Mouse (Mus musculus): ENCODE data around the gene Rffl. TPM values are rescaled to one million over a fixed set of nuclear protein-coding genes. Genes with fewer than 3 reads are reported as not detected.

Rffl gene
- polyA plus RNA-seq, 1 experiment from 2014 or later = 8.9 TPM

GRCm38 (mm10) chr11:82831008-82831893 lies 39.8 kb downstream of the Rffl start:
- H3K9me3 ChIP-seq (ENCODE audit: control insufficient read depth, low read length) = no peaks in the 10 kb centered on the region
- no peak overlapping the region for H3K9ac ChIP-seq (ENCODE audit: low read length)
- no peak overlapping the region for H3K4me3 ChIP-seq (ENCODE audit: low read depth, low read length)
- 39% methylated on average over 10 of the region's 10 CpGs for WGBS
- H3K4me1 ChIP-seq (ENCODE audit: control insufficient read depth, insufficient read depth, low read length) = peaks cover 4% of the 10 kb centered on the region; the same call in 1 of the 2 replicates
- no peak overlapping the region for H3K27ac ChIP-seq (ENCODE audit: low read depth, low read length)
- DNase-seq (ENCODE audit: low spot score, missing footprints) (no peak), ATAC-seq (ENCODE audit: low FRiP score) (no peak)
- no peaks in the 10 kb centered on the region for H3K27me3 ChIP-seq (ENCODE audit: control insufficient read depth, insufficient read depth, low read length)
- H3K36me3 ChIP-seq (ENCODE audit: control insufficient read depth, insufficient read depth, low read length) = no peaks in the 10 kb centered on the region
- H3K4me2 ChIP-seq = no peak overlapping the region

GRCm38 (mm10) chr11:82826818-82827217 lies 44.2 kb downstream of the Rffl start:
- ATAC-seq (ENCODE audit: low FRiP score) (no peak), DNase-seq (ENCODE audit: low spot score, missing footprints) (no peak)
- Histone ChIP-seq H3K27ac (ENCODE audit: low read depth, low read length) (no peak overlapping the region), H3K36me3 (ENCODE audit: control insufficient read depth, insufficient read depth, low read length) (no peaks in the 10 kb centered on the region), H3K9me3 (ENCODE audit: control insufficient read depth, low read length) (no peaks in the 10 kb centered on the region), H3K27me3 (ENCODE audit: control insufficient read depth, insufficient read depth, low read length) (no peaks in the 10 kb centered on the region), H3K4me1 (ENCODE audit: control insufficient read depth, insufficient read depth, low read length) (peaks cover 4% of the 10 kb centered on the region; the same call in 1 of the 2 replicates), H3K4me3 (ENCODE audit: low read depth, low read length) (no peak overlapping the region), H3K4me2 (no peak overlapping the region), H3K9ac (ENCODE audit: low read length) (no peak overlapping the region)

- ATAC-seq (ENCODE audit: low FRiP score) (no peak), DNase-seq (ENCODE audit: low spot score, missing footprints) (no peak)
- no peak overlapping the region for H3K4me2 ChIP-seq
- no peaks in the 10 kb centered on the region for H3K4me1 ChIP-seq (ENCODE audit: control insufficient read depth, insufficient read depth, low read length)
- H3K9me3 ChIP-seq (ENCODE audit: control insufficient read depth, low read length) = no peaks in the 10 kb centered on the region
- H3K27me3 ChIP-seq (ENCODE audit: control insufficient read depth, insufficient read depth, low read length) = no peaks in the 10 kb centered on the region
- H3K9ac ChIP-seq (ENCODE audit: low read length) = no peak overlapping the region
- no peaks in the 10 kb centered on the region for H3K36me3 ChIP-seq (ENCODE audit: control insufficient read depth, insufficient read depth, low read length)
- WGBS = 91% methylated on average over 13 of the region's 13 CpGs
- H3K27ac ChIP-seq (ENCODE audit: low read depth, low read length) = no peak overlapping the region
- no peak overlapping the region for H3K4me3 ChIP-seq (ENCODE audit: low read depth, low read length)
Measured at GRCm38 (mm10) chr11:82820788-82821456, 50.1 kb downstream of the Rffl start.

DNA sequence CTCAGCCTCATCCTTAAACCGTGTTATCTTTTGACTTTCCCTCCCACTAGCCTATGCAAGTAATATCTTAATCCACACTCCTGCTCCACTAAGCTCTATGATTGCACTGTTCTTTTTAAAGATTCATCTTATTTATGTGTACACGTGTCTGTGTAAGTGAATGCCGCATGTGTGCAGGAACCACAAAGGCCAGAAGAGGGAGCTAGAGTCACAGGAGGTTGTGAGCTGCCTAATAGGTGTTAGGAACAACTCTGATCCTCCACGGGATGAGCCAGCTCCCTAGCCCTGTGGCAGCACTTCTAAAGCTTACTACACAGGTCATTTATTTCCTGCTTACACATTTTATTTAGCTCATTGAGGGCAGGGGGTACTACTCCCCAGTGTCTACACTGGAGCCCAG lies 51.7 kb downstream of the Rffl start:
- Histone ChIP-seq H3K9ac (ENCODE audit: low read length) (no peak overlapping the region), H3K27me3 (ENCODE audit: control insufficient read depth, insufficient read depth, low read length) (no peaks in the 10 kb centered on the region), H3K4me1 (ENCODE audit: control insufficient read depth, insufficient read depth, low read length) (no peaks in the 10 kb centered on the region), H3K36me3 (ENCODE audit: control insufficient read depth, insufficient read depth, low read length) (no peaks in the 10 kb centered on the region), H3K27ac (ENCODE audit: low read depth, low read length) (no peak overlapping the region), H3K4me3 (ENCODE audit: low read depth, low read length) (no peak overlapping the region), H3K4me2 (no peak overlapping the region), H3K9me3 (ENCODE audit: control insufficient read depth, low read length) (no peaks in the 10 kb centered on the region)
- 55% methylated on average over 4 of the region's 4 CpGs for WGBS
- ATAC-seq (ENCODE audit: low FRiP score) = no peak
- DNase-seq (ENCODE audit: low spot score, missing footprints) = peak; percentile 92

GRCm38 (mm10) chr11:82808485-82808884 lies 62.5 kb downstream of the Rffl start:
- Histone ChIP-seq H3K9me3 (ENCODE audit: control insufficient read depth, low read length) (no peaks in the 10 kb centered on the region), H3K4me1 (ENCODE audit: control insufficient read depth, insufficient read depth, low read length) (no peaks in the 10 kb centered on the region), H3K4me3 (ENCODE audit: low read depth, low read length) (no peak overlapping the region), H3K27ac (ENCODE audit: low read depth, low read length) (no peak overlapping the region), H3K9ac (ENCODE audit: low read length) (no peak overlapping the region), H3K4me2 (no peak overlapping the region), H3K27me3 (ENCODE audit: control insufficient read depth, insufficient read depth, low read length) (no peaks in the 10 kb centered on the region), H3K36me3 (ENCODE audit: control insufficient read depth, insufficient read depth, low read length) (0 out of 2 replicates have a peak, but pooled peaks cover 2% of the 10 kb centered on the region)
- WGBS = 87% methylated on average over 5 of the region's 5 CpGs
- no peak for DNase-seq (ENCODE audit: low spot score, missing footprints)
- ATAC-seq (ENCODE audit: low FRiP score) = no peak

- 0 out of 2 replicates have a peak, but pooled peaks cover 2% of the 10 kb centered on the region for H3K36me3 ChIP-seq (ENCODE audit: control insufficient read depth, insufficient read depth, low read length)
- no peak for ATAC-seq (ENCODE audit: low FRiP score)
- 81% methylated on average over 3 of the region's 3 CpGs for WGBS
Measured at GRCm38 (mm10) chr11:82807370-82807769, 63.6 kb downstream of the Rffl start.

GRCm38 (mm10) chr11:82806656-82807055 lies 64.4 kb downstream of the Rffl start:
- Histone ChIP-seq H3K4me3 (ENCODE audit: low read depth, low read length) (no peak overlapping the region), H3K4me1 (ENCODE audit: control insufficient read depth, insufficient read depth, low read length) (no peaks in the 10 kb centered on the region), H3K36me3 (ENCODE audit: control insufficient read depth, insufficient read depth, low read length) (peaks cover 6% of the 10 kb centered on the region; the same call in 1 of the 2 replicates), H3K9me3 (ENCODE audit: control insufficient read depth, low read length) (no peaks in the 10 kb centered on the region), H3K27me3 (ENCODE audit: control insufficient read depth, insufficient read depth, low read length) (no peaks in the 10 kb centered on the region), H3K4me2 (no peak overlapping the region), H3K27ac (ENCODE audit: low read depth, low read length) (no peak overlapping the region), H3K9ac (ENCODE audit: low read length) (no peak overlapping the region)
- DNase-seq (ENCODE audit: low spot score, missing footprints) (no peak), ATAC-seq (ENCODE audit: low FRiP score) (no peak)
- WGBS = 81% methylated on average over 3 of the region's 3 CpGs

More at GRCm38 (mm10) chr11:82807370-82807769, 63.6 kb downstream of the Rffl start:
- H3K4me3 ChIP-seq (ENCODE audit: low read depth, low read length) = no peak overlapping the region
- H3K9me3 ChIP-seq (ENCODE audit: control insufficient read depth, low read length) = no peaks in the 10 kb centered on the region
- no peaks in the 10 kb centered on the region for H3K4me1 ChIP-seq (ENCODE audit: control insufficient read depth, insufficient read depth, low read length)
- no peak overlapping the region for H3K4me2 ChIP-seq
- no peak overlapping the region for H3K9ac ChIP-seq (ENCODE audit: low read length)
- H3K27ac ChIP-seq (ENCODE audit: low read depth, low read length) = no peak overlapping the region
- H3K27me3 ChIP-seq (ENCODE audit: control insufficient read depth, insufficient read depth, low read length) = no peaks in the 10 kb centered on the region
- DNase-seq (ENCODE audit: low spot score, missing footprints) = no peak

DNA sequence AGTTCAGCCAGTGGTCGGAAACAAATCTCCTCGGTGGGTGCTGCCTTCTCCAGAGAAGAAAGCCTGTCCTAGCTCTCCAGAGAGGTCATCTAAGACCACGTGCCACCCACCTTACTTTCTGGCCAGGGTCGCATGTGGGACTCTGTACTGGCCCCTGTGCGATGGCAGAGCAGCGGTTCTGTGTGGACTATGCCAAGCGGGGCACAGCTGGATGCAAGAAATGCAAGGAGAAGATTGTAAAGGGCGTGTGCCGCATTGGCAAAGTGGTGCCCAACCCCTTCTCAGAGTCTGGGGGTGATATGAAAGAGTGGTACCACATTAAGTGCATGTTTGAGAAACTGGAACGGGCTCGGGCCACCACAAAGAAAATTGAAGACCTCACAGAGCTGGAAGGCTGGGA lies 87.6 kb downstream of the Rffl start:
- Histone ChIP-seq H3K9me3 (ENCODE audit: control insufficient read depth, low read length) (no peaks in the 10 kb centered on the region), H3K4me1 (ENCODE audit: control insufficient read depth, insufficient read depth, low read length) (peaks cover 12% of the 10 kb centered on the region), H3K9ac (ENCODE audit: low read length) (no peak overlapping the region), H3K4me3 (ENCODE audit: low read depth, low read length) (no peak overlapping the region), H3K36me3 (ENCODE audit: control insufficient read depth, insufficient read depth, low read length) (peaks cover 11% of the 10 kb centered on the region), H3K27me3 (ENCODE audit: control insufficient read depth, insufficient read depth, low read length) (no peaks in the 10 kb centered on the region), H3K4me2 (no peak overlapping the region), H3K27ac (ENCODE audit: low read depth, low read length) (no peak overlapping the region)
- DNase-seq (ENCODE audit: low spot score, missing footprints) (no peak), ATAC-seq (ENCODE audit: low FRiP score) (no peak)
- 92% methylated on average over 11 of the region's 11 CpGs for WGBS

DNA sequence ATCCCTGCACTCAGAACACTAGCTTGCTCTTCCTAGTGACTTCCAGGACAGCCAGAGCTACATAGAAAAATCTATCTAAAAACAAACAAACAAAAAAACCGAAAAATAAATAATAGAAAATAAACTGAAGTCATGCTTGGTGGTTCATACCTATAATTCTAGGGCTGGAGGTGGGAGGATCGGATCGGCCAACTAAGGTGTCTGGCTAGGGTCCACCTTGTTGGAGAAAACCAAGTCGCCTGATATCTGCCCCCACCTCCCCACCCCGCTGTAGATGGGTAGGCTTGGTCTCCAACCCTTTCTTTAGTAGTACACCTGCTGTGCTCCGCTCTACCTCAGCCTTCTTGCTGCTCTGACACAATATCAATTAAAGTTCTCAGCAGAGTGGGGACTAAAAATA lies 88.8 kb downstream of the Rffl start:
- DNase-seq (ENCODE audit: low spot score, missing footprints) (no peak), ATAC-seq (ENCODE audit: low FRiP score) (no peak)
- WGBS = 61% methylated on average over 6 of the region's 6 CpGs
- H3K27me3 ChIP-seq (ENCODE audit: control insufficient read depth, insufficient read depth, low read length) = no peaks in the 10 kb centered on the region
- H3K36me3 ChIP-seq (ENCODE audit: control insufficient read depth, insufficient read depth, low read length) = peaks cover 9% of the 10 kb centered on the region
- H3K9me3 ChIP-seq (ENCODE audit: control insufficient read depth, low read length) = no peaks in the 10 kb centered on the region
- H3K9ac ChIP-seq (ENCODE audit: low read length) = peak overlapping the region; percentile 97
- H3K4me2 ChIP-seq = peak overlapping the region; percentile 79
- H3K27ac ChIP-seq (ENCODE audit: low read depth, low read length) = no peak overlapping the region
- H3K4me1 ChIP-seq (ENCODE audit: control insufficient read depth, insufficient read depth, low read length) = peaks cover 12% of the 10 kb centered on the region
- peak overlapping the region; percentile 97 for H3K4me3 ChIP-seq (ENCODE audit: low read depth, low read length)

All from midbrain, embryonic 11.5 days (tissue).